Mouse (Mus musculus) gastrocnemius, postnatal 14 days (tissue): ENCODE measurements around the gene Rbmxl2. TPM values are rescaled to one million over a fixed set of nuclear protein-coding genes. Genes with fewer than 3 reads are reported as not detected.

Experiments
- DNase-seq: peaks from one replicate; pipeline ENCODE4 v3.0.0; 2021; ENCODE audit warnings: mixed read lengths
- intact Hi-C: fragments of 180-260 bp; cut with DNase I; formaldehyde crosslinking; loops from one replicate; pipeline ENCODE4 v1.15.1; 2025; ENCODE audit warnings: low total_unique reads
- long read RNA-seq, 2 experiments: library from polyadenylated mRNA; stranded (forward); transcript quantifications; one replicate each; pipeline ENCODE4 v2.0.0; 2021
- total RNA-seq, 2 experiments: library from RNA; stranded (reverse); gene quantifications; 2 replicates each; pipeline ENCODE4 v1.2.3; 2021

Rbmxl2 gene
- total RNA-seq: not detected
- long read RNA-seq, experiment 1: 0 reads
- long read RNA-seq, experiment 2: 0 reads

DNA sequence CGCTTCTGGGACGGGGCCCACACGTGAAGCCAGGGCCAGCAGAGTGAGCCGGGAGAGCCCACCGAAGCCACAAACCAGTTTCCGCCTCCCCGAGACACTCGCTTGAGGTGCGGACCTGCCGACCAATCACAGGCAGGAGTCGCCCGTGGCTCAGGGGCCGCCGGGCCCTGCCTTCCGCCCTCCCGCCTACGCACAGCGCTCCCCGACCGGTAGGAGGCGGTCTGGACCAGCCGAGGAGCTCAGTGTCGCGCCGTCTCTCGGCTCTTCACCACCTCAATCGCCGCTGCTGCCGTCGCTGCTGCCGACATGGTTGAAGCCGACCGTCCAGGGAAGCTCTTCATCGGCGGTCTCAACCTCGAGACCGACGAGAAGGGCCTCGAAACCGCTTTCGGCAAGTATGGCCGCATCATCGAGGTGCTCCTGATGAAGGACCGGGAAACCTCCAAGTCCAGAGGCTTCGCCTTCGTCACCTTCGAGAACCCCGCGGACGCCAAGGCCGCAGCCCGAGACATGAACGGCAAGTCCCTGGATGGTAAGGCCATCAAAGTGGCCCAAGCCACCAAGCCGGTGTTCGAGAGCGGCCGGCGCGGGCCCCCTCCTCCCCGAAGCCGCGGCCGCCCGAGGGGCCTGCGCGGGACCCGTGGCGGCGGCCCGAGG, at the start of gene Rbmxl2:
Gene Rbmxl2, plus strand, starts transcription at position 242 of the 657 bp plus-strand sequence.
- no peak for DNase-seq
- intact Hi-C loops: no loop called here

DNA sequence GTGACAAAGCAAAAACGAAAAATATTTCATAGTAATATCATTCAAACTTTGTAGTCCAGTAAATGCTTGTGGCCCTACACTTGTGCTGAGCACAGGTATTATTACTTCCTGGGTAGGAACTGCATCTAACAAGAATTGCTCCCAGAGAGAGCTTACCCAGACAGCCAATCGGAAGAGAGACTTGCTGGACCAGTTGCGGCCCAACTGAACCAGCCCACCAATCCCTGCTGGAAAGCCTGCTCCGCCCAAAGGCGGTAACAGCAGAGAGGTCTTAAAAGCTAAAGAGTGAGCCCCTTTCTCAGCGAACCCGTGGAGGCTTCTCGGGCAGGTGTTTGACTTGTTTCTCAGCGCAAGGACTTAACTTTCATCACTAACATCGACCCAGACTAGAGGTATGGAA, 42.6 kb upstream of the Rbmxl2 start, which contains the start of gene Nlrp14:
Gene Nlrp14, plus strand, starts transcription at position 301 of the 400 bp plus-strand sequence.
- intact Hi-C loops: no loop called here
- no peak for DNase-seq

DNA sequence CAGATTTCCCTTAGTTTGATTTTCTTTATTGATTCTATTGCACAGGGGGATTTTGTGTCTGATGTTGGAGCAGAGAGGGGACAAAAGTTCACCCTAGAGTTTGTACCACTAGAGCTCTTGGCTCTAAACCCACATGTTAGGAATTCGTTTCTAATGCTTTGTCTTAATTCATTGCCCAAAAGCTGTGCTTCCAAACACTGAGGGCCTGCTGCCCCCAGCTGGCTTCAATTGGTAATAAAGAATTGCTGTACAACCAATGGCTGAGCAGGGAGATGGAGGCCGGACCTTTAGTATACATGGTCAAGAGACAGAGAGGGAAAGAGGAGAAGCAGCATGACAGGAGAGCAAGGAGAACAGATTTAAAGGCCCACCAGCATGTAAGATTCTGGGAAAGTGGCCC, 28.8 kb upstream of the Rbmxl2 start:
- intact Hi-C loops: no loop called here
- DNase-seq: no peak

DNA sequence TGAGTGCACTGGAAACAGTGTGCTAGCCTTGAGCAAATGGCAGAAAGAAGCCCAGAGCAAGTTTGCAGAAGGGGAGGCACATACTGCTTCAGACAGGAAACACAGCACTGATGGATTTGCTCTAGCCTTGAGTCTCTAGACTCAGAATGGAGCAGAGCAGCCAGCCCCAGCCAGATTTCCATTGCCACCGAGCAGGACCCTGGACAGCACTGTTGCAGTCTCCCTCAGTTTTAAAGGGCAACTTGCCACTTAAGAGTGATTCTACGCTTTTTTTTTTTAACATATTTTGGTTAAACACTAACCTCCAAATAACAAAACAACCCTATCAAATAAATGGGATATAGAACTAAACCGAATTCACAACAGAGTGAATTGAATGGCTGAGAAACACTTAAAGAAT, 7.4 kb upstream of the Rbmxl2 start:
- intact Hi-C loops: no loop called here
- no peak for DNase-seq

DNA sequence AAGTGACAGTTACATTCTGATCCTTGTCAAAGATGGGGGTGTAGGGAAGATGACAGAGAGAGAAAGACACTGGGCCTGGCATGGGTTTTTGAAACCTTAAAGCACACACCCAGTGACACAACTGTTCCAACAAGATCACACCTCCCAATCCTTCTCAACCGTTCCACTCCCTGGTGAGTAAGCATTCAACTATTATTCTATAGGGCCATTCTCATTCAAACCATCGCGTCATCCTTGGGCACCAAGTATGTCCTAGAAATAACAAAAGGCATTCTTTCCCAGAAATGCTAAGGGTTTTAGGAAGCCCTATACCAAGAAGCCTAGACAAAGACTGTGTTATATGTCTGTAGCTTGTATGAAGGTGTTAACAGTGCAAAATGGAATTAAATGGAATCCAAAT, 1.4 kb upstream of the Rbmxl2 start:
- no peak for DNase-seq
- intact Hi-C loops: no loop called here

DNA sequence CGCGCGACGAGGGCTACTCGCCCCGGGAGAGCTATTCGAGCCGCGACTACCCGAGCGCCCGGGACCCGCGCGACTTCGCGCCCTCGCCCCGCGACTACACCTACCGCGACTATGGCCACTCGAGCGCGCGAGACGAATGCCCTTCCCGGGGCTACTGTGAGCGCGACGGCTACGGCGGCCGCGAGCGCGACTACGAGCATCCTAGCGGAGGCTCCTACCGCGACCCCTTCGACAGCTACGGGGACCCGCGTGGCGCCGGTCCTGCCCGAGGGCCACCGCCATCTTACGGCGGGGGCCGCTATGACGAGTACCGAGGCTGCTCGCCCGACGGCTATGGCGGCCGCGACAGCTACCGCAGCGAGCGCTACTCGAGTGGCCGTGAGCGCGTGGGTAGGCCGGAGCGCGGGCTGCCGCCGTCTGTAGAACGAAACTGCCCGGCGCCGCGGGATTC, 906 bp downstream of the Rbmxl2 start:
- intact Hi-C loops: no loop called here
- no peak for DNase-seq

DNA sequence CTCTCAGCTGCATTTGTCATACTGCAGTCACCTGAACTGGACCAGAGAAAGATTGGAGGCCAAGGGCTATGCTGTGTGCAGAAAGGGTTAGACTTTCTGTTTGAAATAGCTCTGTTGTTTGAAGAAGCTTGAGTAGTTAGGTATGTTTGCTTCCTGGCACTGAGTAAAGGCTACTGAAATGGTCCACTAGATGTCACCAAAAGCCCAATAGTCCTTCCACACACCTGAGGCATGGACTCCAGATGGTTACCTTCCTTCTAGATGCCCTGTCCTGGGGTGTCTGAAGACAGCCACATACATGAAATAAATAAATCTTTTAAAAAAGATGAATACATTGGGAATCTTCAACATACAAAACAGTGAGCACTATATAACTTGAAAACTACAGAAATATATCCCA, 6.5 kb downstream of the Rbmxl2 start:
- intact Hi-C loops: no loop called here
- no peak for DNase-seq

DNA sequence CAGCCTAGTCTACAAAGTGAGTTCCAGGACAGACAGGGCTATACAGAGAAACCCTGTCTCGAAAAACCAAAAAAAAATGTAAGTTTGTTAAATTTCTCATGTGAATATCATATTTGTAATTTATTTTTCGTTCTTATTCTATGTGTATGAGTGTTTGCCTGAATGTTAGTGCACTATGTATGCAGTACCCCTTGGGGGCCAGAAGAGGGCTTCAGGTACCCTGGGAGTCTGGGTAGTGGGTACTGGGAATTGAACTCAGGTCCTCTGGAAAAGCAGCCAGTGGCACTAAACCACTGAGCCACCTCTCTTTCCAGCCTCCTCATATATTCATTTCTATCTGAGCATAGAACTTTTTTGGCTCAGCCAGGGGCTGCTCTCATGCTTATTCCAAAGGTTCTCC, 7.6 kb downstream of the Rbmxl2 start:
- DNase-seq: no peak
- intact Hi-C loops: no loop called here

DNA sequence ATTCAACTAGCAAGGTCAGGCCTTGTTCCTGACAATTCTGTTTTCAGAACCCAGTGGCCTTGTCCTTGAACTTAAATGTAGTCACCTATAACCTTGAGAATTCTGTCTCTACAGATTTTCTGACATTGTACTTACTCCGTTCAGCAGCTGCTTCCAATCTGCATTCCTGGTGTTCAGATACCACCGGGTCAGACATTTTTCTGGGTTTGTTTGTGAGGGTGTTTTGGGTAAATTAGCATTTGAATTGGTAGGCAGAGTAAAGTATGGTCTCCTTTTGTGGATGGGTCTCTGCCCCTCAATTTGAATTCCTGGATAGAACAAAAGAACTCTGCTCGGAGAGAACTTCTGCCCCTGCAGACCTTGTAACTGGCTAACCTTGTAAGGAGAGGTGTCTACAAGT, 27.6 kb downstream of the Rbmxl2 start:
- intact Hi-C loops: no loop called here
- no peak for DNase-seq

DNA sequence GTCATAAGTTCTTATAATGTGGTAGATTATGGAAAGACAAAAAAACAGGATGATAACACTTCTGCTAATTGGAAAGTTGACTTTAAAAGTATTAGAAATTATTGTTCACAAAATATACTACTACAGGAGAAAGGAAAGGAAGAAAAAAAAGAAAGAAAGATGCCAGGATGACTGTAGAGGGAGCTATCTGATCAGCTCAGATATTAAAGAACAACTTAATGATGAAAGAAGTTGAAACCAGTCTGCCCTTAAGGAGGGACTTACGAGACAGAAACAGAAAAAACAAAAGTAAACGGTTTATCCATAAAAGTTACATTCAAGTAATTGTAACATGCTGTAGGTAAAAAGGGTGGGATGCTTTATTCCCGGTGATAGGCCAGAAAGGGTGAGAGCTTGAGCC, 28.3 kb downstream of the Rbmxl2 start:
- DNase-seq: no peak
- intact Hi-C loops: no loop called here

DNA sequence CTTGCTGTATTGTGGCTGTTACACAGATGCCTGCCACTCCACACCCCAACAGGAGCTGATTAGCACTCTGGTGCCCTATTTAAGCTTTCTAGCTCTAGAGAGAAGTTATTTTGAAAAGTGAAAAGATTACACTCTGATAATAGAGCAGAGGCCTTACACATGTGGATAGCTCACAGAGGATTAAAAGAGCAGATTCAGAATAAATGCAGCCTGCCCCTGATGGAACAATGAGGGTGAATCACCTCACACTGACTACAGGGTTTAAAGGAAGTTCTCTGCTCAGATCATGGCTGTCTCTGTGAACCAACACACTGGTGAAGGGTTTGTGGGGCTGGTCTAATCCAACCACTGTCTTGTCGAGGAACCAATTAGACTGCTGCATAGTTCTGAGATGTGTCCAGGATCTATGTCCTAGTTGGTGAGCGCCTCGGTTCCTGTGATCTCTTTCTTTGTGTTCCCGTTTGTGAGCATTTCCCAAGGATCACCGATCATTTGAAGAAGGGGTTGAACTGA, 32.2 kb downstream of the Rbmxl2 start:
- intact Hi-C loops: no loop called here
- no peak for DNase-seq

DNA sequence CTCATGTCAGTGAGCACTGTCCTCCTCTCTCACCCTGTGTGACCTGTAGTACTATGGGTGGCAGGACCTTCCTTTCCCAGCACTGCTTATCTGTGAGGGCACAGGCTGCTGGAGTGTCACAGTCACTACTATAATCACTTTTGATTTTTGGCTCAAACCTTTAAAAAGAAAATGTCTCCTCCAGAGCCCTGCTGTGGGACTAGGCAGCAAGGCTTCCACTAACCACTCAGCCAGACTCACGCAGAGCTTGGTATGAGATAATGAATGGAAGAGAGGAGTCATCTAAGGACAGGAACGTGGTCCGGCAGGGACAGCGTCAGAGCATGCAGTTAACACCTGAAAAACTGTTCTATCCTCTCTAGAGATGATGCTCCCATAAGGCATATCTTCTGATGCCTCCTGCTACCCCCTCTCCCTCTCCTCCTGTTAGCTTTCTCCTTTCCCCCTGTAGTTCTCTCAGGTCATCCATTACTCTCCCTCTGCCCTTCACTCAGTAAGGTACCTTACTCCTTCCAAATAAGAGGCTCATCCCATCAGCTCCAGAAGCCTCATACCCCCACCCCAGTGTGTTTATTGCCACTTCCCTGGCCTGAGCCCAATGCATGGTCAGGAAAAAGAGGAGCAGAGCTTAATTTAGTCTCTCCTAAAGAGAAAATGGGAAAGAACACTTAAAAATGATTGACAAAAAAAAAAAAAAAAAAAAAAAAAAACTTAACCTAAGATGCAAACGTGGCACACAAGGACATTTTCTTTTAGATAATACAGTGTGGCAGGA, 41.2 kb downstream of the Rbmxl2 start:
- intact Hi-C loops: no loop called here
- DNase-seq: no peak

DNA sequence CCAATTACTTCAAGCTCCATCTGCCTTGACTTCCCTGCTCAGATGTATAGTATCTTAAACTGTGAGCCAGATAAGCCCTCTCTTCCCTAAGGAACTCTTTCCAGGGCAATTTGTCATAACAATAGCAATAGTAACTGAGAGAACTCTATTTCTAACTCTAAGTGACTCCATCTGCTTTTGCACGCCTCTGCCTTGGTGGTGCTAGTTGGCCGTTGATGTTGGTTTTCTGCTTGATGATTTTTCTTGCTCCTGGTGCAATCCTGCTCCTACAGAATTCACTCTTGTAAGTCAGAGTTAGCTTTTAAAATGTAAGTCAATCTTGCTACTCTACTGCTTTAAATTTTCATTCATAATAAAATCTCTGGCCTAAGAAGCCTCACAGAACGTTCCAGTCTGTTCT, 44.1 kb downstream of the Rbmxl2 start:
- DNase-seq: no peak
- intact Hi-C loops: no loop called here

DNA sequence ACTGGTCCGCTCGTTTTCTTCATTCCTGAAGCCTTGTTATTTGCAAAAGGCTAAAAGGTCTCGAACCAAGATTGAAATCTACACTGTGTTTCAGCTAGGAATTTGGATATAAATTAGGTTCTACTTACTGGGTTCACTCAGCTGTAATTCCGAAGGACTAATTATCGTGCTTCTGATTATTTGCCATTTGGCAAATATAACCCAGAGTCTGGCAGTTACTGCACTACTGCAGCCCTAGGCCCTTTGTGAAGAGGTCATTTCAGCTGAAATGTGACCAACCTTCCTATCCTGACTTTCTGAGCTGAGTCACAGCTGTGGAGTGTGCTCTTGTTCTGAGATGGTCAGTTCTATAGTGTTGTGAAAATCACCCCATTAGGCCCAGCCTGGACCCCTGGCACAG, 50.7 kb downstream of the Rbmxl2 start:
- intact Hi-C loops: no loop called here

More for the DNA sequence above, 50.7 kb downstream of the Rbmxl2 start:
- no peak for DNase-seq

Other genes starting within 250 kb of the Rbmxl2 start
- not detected for gene Olfr6, start 245.5 kb upstream of the Rbmxl2 start, total RNA-seq
- not detected for gene Olfr711, start 234.0 kb upstream of the Rbmxl2 start, total RNA-seq
- gene Olfr2, start 203.4 kb upstream of the Rbmxl2 start, total RNA-seq: not detected
- gene Olfr713, start 178.3 kb upstream of the Rbmxl2 start, total RNA-seq: not detected
- not detected for gene Olfr714, start 138.5 kb upstream of the Rbmxl2 start, total RNA-seq
- gene Olfr17, start 116.2 kb upstream of the Rbmxl2 start, total RNA-seq: not detected
- not detected for gene Olfr715b, start 99.1 kb upstream of the Rbmxl2 start, total RNA-seq
- not detected for gene Olfr715, start 78.4 kb upstream of the Rbmxl2 start, total RNA-seq
- gene Olfr716, start 71.1 kb upstream of the Rbmxl2 start, total RNA-seq: not detected
- gene Nlrp14, start 42.5 kb upstream of the Rbmxl2 start, total RNA-seq: not detected
- gene Syt9, start 161.3 kb downstream of the Rbmxl2 start, total RNA-seq: under 1 TPM; 0.53 to 0.68 TPM